Mouse (Mus musculus) intestine, embryonic 15.5 days (tissue): ENCODE measurements around the gene Ccdc141. TPM values are rescaled to one million over a fixed set of nuclear protein-coding genes. Genes with fewer than 3 reads are reported as not detected.

Experiments
- ATAC-seq: fragments of 200-750 bp; cut with Nextera tagmentation; 2 replicates; pipeline ENCODE4 v1.8.0; 2017; ENCODE audit warnings: moderate TSS enrichment, moderate library complexity
- H3K27ac ChIP-seq: fragments of 300-500 bp; sonication (generic); 2 replicates; pipeline ENCODE4 v1.5.1; 2015; ENCODE audit warnings: mild to moderate bottlenecking, inconsistent platforms
- H3K27me3 ChIP-seq: fragments of 300-500 bp; sonication (generic); replicated peaks from 2 replicates; pipeline ENCODE4 v1.6.1; 2015; ENCODE audit warnings: inconsistent platforms
- H3K36me3 ChIP-seq: fragments of 300-500 bp; sonication (generic); 2 replicates; pipeline ENCODE4 v1.6.1; 2015; ENCODE audit warnings: inconsistent platforms
- H3K4me1 ChIP-seq: fragments of 300-500 bp; sonication (generic); replicated peaks from 2 replicates; pipeline ENCODE4 v1.6.1; 2015; ENCODE audit warnings: inconsistent platforms
- H3K4me2 ChIP-seq: fragments of 300-500 bp; sonication (generic); replicated peaks from 2 replicates; pipeline ENCODE4 v1.6.1; 2015; ENCODE audit warnings: mild to moderate bottlenecking, inconsistent platforms
- H3K4me3 ChIP-seq: fragments of 300-500 bp; sonication (generic); replicated peaks from 2 replicates; pipeline ENCODE4 v1.5.1; 2015; ENCODE audit warnings: inconsistent platforms
- H3K9ac ChIP-seq: fragments of 300-500 bp; sonication (generic); 2 replicates; pipeline ENCODE4 v1.6.1; 2015; ENCODE audit warnings: inconsistent platforms
- H3K9me3 ChIP-seq: fragments of 300-500 bp; sonication (generic); 2 replicates; pipeline ENCODE4 v1.6.1; 2016; ENCODE audit warnings: inconsistent platforms
- WGBS: fragments of 180-500 bp; shearing (Covaris S2); methylation state at CpG from one replicate; pipeline ENCODE4 v1.1.7; 2015; 5-methylcytosine and 5-hydroxymethylcytosine counted together
- polyA plus RNA-seq: library from polyadenylated mRNA; unstranded; fragments of >200 nt; fragmentation: Nextera tagmentation; extraction: Ambion mirVana; gene quantifications from 2 replicates; pipeline ENCODE4 v1.2.1, GENCODE M21; 2015

The Ccdc141 gene
- polyA plus RNA-seq, 1 experiment from 2014 or later: 5.6 TPM

DNA sequence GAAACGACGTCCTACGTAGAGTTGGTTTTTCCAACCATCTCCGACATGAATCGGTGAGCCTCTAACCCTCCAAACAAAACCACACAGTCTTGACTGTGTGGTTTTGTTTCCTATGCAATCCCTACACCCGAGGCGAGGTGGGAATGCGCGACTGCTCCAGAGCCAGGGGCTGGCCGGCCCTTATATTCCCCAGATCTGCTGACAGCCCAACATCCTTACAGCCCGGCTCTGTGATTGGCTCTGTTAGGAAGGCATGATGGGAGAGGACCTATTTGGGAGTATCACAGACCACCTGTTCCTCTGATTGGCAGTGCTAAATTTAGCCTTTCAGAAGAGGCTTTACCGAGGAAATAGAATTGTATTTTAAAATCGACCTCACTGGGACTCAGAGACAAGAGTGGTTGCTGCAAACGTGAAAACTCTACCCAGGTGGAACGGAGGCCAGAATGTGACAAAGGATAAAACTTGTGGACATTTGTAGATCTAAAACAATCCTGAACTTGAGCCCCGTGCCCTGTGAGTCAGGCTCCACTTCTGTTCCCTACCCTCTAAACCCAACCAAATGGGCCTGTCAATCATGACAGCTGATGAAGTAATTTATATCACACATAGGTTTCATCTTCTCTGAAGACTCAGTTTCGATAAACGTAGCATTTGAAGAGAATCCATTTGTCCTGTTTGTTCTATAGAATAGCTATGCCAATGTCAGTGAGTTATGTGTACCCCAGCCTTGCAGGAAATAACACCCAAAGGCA is 187.9 kb downstream of the Ccdc141 start, which contains the start of gene Ttn:
TSS of gene Ttn (minus strand) at position 157 of the 755 bp plus-strand sequence.
- Histone ChIP-seq H3K36me3 (no peaks in the 10 kb centered on the region), H3K9ac (no peak within 1 kb of the TSS), H3K4me2 (no peak within 1 kb of the TSS), H3K4me1 (no peaks in the 10 kb centered on the region), H3K27me3 (no peaks in the 10 kb centered on the region), H3K9me3 (no peaks in the 10 kb centered on the region), H3K4me3 (no peak within 1 kb of the TSS), H3K27ac (no peak within 1 kb of the TSS)
- no peak for ATAC-seq
- 84% methylated on average over 18 of the region's 18 CpGs for WGBS

DNA sequence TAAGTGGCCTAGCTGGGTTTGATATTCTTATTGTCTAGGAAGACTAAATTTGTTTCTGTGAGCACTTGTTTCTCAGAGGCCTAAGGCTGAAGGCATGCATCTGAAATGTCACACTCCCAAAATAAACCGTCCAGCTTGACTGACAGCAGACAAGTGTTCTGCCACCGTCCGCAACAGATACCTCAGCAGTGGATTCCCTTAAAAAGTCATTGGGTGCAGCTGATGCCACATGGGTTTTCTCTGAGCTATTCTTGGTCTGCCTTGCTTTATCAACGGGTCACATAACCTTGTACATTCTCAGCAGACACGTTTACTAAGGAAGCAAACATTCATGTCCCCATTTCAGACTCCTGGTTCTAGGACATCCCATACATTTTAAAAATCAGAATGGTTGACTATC is 188.7 kb downstream of the Ccdc141 start:
- Histone ChIP-seq H3K9me3 (no peaks in the 10 kb centered on the region), H3K4me3 (no peak overlapping the region), H3K4me2 (no peak overlapping the region), H3K36me3 (no peaks in the 10 kb centered on the region), H3K4me1 (no peaks in the 10 kb centered on the region), H3K9ac (no peak overlapping the region), H3K27me3 (no peaks in the 10 kb centered on the region), H3K27ac (no peak overlapping the region)
- no peak for ATAC-seq
- 69% methylated on average over 5 of the region's 5 CpGs for WGBS

DNA sequence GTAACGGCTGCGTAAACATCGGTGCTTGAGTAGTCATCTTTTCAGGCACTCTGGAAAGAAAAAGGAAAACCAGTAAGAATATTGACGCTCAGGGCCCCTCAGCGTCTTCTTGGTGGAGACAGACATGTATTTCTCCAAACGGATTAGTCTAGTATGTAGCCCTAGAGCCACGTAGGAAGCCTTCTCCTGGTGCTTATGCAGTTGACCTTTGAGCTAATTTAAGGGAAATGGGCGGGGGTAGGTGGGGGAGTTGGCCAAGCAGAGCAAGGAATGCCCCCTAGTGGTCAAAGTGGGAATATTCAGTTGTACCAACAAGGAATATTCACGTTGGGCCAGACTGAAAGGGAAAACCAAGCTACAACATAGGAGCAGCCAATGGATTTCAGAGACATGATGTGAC is 190.3 kb downstream of the Ccdc141 start:
- no peak overlapping the region for H3K4me2 ChIP-seq
- WGBS: 51% methylated on average over 9 of the region's 9 CpGs
- ATAC-seq: no peak
- H3K27me3 ChIP-seq: no peaks in the 10 kb centered on the region
- no peak overlapping the region for H3K4me3 ChIP-seq
- no peak overlapping the region for H3K27ac ChIP-seq
- no peak overlapping the region for H3K9ac ChIP-seq
- no peaks in the 10 kb centered on the region for H3K9me3 ChIP-seq
- H3K4me1 ChIP-seq: no peaks in the 10 kb centered on the region
- no peaks in the 10 kb centered on the region for H3K36me3 ChIP-seq

DNA sequence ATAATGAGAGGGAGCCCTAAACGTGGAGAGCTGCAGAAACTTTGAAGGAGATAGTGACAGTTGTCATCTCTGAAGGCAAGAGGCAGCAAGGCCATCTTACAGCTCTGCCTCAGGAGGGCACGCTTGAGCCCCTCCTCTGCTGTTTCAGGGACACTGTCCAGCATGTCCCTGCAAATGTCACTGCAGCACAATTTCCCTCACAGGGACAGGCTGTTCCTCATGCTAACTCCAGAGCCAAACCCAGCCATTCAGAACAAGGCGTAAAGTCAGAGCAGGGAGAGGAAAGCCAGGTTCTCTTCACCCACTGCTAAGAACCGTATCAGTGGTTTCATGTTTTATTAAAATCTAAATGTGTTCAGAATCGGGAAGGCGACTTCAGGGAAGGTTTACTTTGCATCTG is 192.8 kb downstream of the Ccdc141 start:
- ATAC-seq: no peak
- no peak overlapping the region for H3K4me3 ChIP-seq
- no peaks in the 10 kb centered on the region for H3K27me3 ChIP-seq
- H3K9me3 ChIP-seq: no peaks in the 10 kb centered on the region
- no peaks in the 10 kb centered on the region for H3K36me3 ChIP-seq
- H3K27ac ChIP-seq: no peak overlapping the region
- no peaks in the 10 kb centered on the region for H3K4me1 ChIP-seq
- WGBS: 74% methylated on average over 6 of the region's 6 CpGs
- no peak overlapping the region for H3K4me2 ChIP-seq
- no peak overlapping the region for H3K9ac ChIP-seq

DNA sequence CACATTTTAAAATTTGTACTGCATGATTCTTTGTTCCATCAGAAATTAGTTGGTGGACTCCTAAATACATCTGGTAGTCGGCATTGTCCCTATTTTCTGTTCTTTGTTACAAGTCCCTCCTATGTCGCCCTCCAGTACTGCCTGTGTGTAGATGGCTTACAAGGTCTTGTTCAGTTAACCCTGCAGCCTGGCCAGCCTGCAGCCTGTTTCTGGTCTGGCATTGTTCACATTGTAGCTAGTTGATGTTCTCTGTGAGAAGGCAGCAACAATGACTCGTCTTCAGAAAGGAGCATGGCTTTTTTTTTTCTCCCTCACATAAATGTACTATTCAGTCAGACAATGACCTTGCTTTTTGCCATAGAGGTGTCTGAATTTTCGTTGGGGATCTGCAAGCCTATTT is 198.4 kb downstream of the Ccdc141 start:
- H3K9me3 ChIP-seq: no peaks in the 10 kb centered on the region
- no peak overlapping the region for H3K27ac ChIP-seq
- no peaks in the 10 kb centered on the region for H3K36me3 ChIP-seq
- ATAC-seq: no peak
- WGBS: 70% methylated on average over 4 of the region's 4 CpGs
- H3K27me3 ChIP-seq: no peaks in the 10 kb centered on the region
- H3K9ac ChIP-seq: no peak overlapping the region
- no peak overlapping the region for H3K4me3 ChIP-seq
- no peaks in the 10 kb centered on the region for H3K4me1 ChIP-seq
- no peak overlapping the region for H3K4me2 ChIP-seq

DNA sequence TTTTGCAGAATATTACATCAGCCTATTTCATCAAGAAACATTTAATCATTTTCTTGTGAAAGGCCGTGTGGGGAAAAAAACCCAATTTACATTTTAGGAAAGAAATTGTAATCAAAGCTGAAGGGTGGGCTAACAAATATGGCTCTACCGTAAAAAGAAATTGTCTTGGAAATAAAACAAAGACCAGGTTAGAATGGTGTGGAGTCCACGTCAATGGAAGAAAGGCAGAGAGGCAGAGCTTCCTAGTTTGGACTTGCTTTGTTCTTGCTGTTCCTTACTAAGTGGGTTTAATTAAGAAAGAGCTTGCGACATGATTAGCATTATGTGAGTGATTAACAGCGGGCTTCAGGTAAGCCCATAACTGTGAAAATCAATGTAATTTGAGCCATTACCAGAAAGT is 199.4 kb downstream of the Ccdc141 start:
- Histone ChIP-seq H3K4me3 (no peak overlapping the region), H3K4me2 (no peak overlapping the region), H3K9ac (no peak overlapping the region), H3K27ac (no peak overlapping the region), H3K4me1 (no peaks in the 10 kb centered on the region), H3K9me3 (no peaks in the 10 kb centered on the region), H3K36me3 (no peaks in the 10 kb centered on the region), H3K27me3 (no peaks in the 10 kb centered on the region)
- ATAC-seq: no peak
- 65% methylated on average over 5 of the region's 5 CpGs for WGBS

DNA sequence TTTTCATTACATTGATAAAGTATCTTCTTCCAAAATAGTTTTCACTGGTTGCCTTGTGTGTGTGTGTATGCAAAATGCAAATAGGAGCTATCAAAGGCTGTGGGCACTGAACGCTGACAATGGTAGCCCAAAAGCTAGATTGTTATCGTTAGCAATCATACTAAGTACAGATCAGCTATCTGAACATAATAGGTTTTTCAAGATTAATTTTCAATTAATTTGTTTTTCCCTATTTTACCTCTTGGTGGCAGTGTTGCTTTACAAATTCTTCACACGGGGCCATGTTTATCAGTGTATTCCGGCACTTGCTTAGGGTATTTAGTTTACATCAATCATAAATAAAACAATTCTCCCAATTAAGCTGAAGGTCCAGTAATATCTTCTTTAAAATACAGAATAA is 199.8 kb downstream of the Ccdc141 start:
- Histone ChIP-seq H3K4me2 (no peak overlapping the region), H3K27ac (no peak overlapping the region), H3K9me3 (no peaks in the 10 kb centered on the region), H3K27me3 (no peaks in the 10 kb centered on the region), H3K9ac (no peak overlapping the region), H3K4me3 (no peak overlapping the region), H3K36me3 (no peaks in the 10 kb centered on the region), H3K4me1 (no peaks in the 10 kb centered on the region)
- WGBS: 20% methylated on average over 4 of the region's 4 CpGs
- no peak for ATAC-seq

DNA sequence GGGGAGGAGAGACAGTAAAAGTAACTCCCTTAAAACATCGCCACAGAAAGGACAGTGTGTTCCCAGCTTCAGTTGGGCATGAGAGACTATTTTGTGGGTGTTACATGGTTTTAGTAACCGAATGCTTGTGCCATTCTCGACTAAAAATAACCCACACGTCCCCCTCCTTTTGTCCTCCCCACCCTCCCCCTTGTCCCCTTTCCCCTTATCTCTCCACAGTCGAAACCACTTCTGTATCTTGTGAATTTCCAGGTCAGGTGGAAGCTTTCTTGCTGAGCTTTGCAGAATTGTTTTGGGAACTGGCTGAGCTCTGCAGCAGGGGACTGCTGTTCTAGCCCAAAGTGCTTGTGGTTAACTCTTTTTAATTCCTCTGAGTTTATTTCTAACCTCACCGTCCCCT is 200.2 kb downstream of the Ccdc141 start:
- 59% methylated on average over 6 of the region's 6 CpGs for WGBS
- Histone ChIP-seq H3K4me3 (no peak overlapping the region), H3K27me3 (no peaks in the 10 kb centered on the region), H3K9me3 (no peaks in the 10 kb centered on the region), H3K27ac (no peak overlapping the region), H3K36me3 (no peaks in the 10 kb centered on the region), H3K9ac (no peak overlapping the region), H3K4me2 (no peak overlapping the region), H3K4me1 (no peaks in the 10 kb centered on the region)
- ATAC-seq: no peak

DNA sequence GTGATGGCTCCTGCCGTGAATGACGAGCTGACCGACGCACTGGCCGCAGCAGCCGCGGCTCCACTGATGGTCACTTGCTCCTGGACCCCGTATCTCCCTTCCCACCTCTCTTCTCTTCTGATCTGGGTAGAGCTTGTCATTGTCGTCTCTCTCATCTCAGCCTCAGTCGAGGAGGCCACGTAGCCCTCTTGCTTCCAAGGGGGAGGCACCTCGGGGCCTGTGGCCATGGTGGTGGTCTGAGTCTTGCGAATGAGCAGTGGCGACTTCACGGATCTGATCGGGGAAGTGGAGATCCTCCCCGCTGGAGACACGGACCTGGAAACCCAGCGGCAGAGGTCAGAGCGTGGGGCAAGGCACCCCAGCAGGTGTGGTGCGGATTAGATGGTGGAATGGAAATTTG is 200.8 kb downstream of the Ccdc141 start:
- no peaks in the 10 kb centered on the region for H3K9me3 ChIP-seq
- no peaks in the 10 kb centered on the region for H3K4me1 ChIP-seq
- WGBS: 80% methylated on average over 21 of the region's 21 CpGs
- H3K4me2 ChIP-seq: no peak overlapping the region
- no peaks in the 10 kb centered on the region for H3K27me3 ChIP-seq
- no peak overlapping the region for H3K4me3 ChIP-seq
- no peak for ATAC-seq
- H3K27ac ChIP-seq: no peak overlapping the region
- H3K36me3 ChIP-seq: no peaks in the 10 kb centered on the region
- no peak overlapping the region for H3K9ac ChIP-seq

DNA sequence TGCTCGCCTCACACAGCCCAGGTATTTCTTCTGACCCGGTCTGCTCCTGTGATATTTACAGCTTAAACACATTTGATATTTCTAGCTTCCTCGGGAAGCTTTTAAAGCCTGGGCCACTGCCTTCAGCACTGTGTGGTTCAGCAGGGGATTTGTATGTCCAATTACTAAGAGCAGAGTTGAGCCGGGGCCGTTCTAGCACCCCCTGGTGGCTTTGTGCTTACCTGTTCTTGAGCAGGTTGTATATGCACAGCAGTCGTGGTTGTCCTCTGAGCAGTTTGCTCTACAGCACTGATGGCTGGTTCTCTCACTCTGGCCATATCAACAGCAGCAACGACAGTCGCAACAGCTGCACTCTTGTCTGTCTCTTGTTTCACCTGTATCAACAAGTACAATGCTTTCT is 201.5 kb downstream of the Ccdc141 start:
- 27% methylated on average over 8 of the region's 8 CpGs for WGBS
- H3K4me3 ChIP-seq: no peak overlapping the region
- no peaks in the 10 kb centered on the region for H3K36me3 ChIP-seq
- no peak overlapping the region for H3K9ac ChIP-seq
- H3K9me3 ChIP-seq: no peaks in the 10 kb centered on the region
- H3K4me2 ChIP-seq: no peak overlapping the region
- H3K27ac ChIP-seq: no peak overlapping the region
- H3K4me1 ChIP-seq: no peaks in the 10 kb centered on the region
- no peak for ATAC-seq
- no peaks in the 10 kb centered on the region for H3K27me3 ChIP-seq

DNA sequence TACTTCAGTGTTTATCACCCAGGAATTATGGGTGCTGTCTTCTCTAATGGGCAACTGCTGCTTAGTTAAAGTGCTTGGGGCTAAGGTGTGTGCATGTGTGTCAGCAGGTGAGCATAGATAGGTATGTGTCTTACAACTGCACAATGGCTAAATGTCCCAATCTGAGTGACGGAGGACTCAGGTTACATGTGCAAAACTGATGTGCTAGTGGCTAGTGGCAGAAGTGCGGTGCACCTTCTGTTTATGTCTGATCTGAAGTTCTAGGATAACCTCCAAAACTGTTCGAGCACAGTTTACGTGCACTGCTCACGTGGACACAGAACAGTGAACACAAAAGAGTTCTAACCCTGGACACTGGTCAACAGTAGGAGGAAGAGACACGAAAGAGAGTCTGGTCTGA is 203.9 kb downstream of the Ccdc141 start:
- H3K9me3 ChIP-seq: no peaks in the 10 kb centered on the region
- 75% methylated on average over 6 of the region's 6 CpGs for WGBS
- no peaks in the 10 kb centered on the region for H3K27me3 ChIP-seq
- no peak overlapping the region for H3K4me2 ChIP-seq
- no peaks in the 10 kb centered on the region for H3K4me1 ChIP-seq
- no peak overlapping the region for H3K27ac ChIP-seq
- H3K36me3 ChIP-seq: no peaks in the 10 kb centered on the region
- no peak overlapping the region for H3K9ac ChIP-seq
- H3K4me3 ChIP-seq: no peak overlapping the region
- ATAC-seq: no peak

DNA sequence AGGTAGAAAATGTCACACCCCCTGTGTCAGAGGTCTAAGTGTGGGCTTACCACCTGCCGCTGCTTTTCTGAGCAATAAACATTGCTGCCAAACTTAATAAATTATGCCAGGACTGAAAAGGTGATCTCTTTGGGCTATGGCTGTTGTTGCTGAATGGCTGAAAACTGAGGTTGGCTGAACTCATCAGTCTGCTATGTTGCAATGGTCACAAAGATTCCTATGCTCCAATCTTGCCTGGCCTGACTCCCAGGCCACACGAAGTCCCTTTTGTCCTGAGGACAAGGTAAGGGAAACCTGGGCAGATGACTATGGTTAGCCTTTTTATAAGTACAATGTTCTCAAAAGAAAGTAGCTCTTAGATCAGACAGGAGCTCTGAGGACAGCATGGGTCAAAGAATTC is 204.4 kb downstream of the Ccdc141 start:
- H3K27ac ChIP-seq: no peak overlapping the region
- H3K27me3 ChIP-seq: no peaks in the 10 kb centered on the region
- 70% methylated on average over 2 of the region's 2 CpGs for WGBS
- H3K4me3 ChIP-seq: no peak overlapping the region
- no peaks in the 10 kb centered on the region for H3K36me3 ChIP-seq
- H3K9ac ChIP-seq: no peak overlapping the region
- H3K4me2 ChIP-seq: no peak overlapping the region
- H3K4me1 ChIP-seq: no peaks in the 10 kb centered on the region
- no peaks in the 10 kb centered on the region for H3K9me3 ChIP-seq
- ATAC-seq: no peak

DNA sequence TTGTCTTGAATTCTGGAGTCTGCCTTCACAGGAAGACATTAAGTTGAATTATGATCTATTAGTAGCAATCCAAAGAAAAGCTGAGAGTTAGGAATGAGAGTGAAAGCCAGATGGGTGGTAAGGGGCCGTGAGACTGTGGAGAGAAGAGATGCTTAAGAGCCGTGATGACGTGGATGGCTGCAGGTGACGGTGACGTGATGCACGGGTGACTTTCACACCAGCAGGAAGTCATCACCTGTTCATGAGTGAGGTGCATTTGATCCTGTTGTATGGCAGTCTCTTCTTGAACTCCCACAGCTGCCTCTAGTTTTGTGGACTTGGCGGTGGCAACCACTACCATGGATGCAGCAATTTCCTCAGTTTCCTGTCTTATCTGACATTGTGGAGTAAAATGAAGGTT is 204.9 kb downstream of the Ccdc141 start:
- no peak overlapping the region for H3K4me3 ChIP-seq
- no peak overlapping the region for H3K27ac ChIP-seq
- H3K9me3 ChIP-seq: no peaks in the 10 kb centered on the region
- no peak overlapping the region for H3K9ac ChIP-seq
- no peaks in the 10 kb centered on the region for H3K27me3 ChIP-seq
- H3K4me2 ChIP-seq: no peak overlapping the region
- no peak for ATAC-seq
- H3K36me3 ChIP-seq: no peaks in the 10 kb centered on the region
- WGBS: 82% methylated on average over 7 of the region's 7 CpGs
- no peaks in the 10 kb centered on the region for H3K4me1 ChIP-seq
